Mouse (Mus musculus) heart, embryonic 16.5 days (tissue): Measurements from ENCODE around the gene Map3k5. TPM values are rescaled to one million over a fixed set of nuclear protein-coding genes. Genes with fewer than 3 reads are reported as not detected.

Experiments
- ATAC-seq: fragments of 200-750 bp; cut with Nextera tagmentation; replicated peaks from 2 replicates; pipeline ENCODE4 v1.8.0; 2017; ENCODE audit warnings: moderate number of reproducible peaks; ENCODE audit not compliant: insufficient read depth, low FRiP score; ENCODE audit errors: extremely low read depth
- H3K27ac ChIP-seq: fragments of 300-500 bp; sonication (generic); 2 replicates; pipeline ENCODE4 v1.5.1; 2014; ENCODE audit warnings: mild to moderate bottlenecking, low read length, control low read depth, moderate library complexity
- H3K27me3 ChIP-seq: fragments of 300-500 bp; sonication (generic); 2 replicates; pipeline ENCODE4 v1.6.1; 2014; ENCODE audit warnings: low read length, mixed read lengths; ENCODE audit not compliant: control insufficient read depth, insufficient read depth
- H3K36me3 ChIP-seq: fragments of 300-500 bp; sonication (generic); 2 replicates; pipeline ENCODE4 v1.6.1; 2014; ENCODE audit not compliant: control insufficient read depth, insufficient read depth
- H3K4me1 ChIP-seq: fragments of 300-500 bp; sonication (generic); 2 replicates; pipeline ENCODE4 v1.6.1; 2014; ENCODE audit warnings: low read length, mixed read lengths; ENCODE audit not compliant: control insufficient read depth, insufficient read depth
- H3K4me2 ChIP-seq: fragments of 300-500 bp; sonication (generic); 2 replicates; pipeline ENCODE4 v1.6.1; 2014; ENCODE audit warnings: low read depth, mild to moderate bottlenecking, control low read depth, low read length
- H3K4me3 ChIP-seq: fragments of 300-500 bp; sonication (generic); 2 replicates; pipeline ENCODE4 v1.5.1; 2014; ENCODE audit warnings: mild to moderate bottlenecking, control low read depth, low read length
- H3K9ac ChIP-seq: fragments of 300-500 bp; sonication (generic); 2 replicates; pipeline ENCODE4 v1.6.1; 2014; ENCODE audit warnings: low read length, control low read depth
- H3K9me3 ChIP-seq: fragments of 300-500 bp; sonication (generic); replicated peaks from 2 replicates; pipeline ENCODE4 v1.6.1; 2016; ENCODE audit warnings: low read length; ENCODE audit not compliant: control insufficient read depth
- WGBS: fragments of 180-500 bp; shearing (Covaris S2); extraction: QIAGEN DNeasy Blood & Tissue Kit; methylation state at CpG from one replicate; pipeline ENCODE4 v1.1.7; 2014; 5-methylcytosine and 5-hydroxymethylcytosine counted together
- polyA plus RNA-seq: library from polyadenylated mRNA; unstranded; fragments of >200 nt; fragmentation: Nextera tagmentation; extraction: Ambion mirVana; gene quantifications from 2 replicates; pipeline ENCODE4 v1.2.1, GENCODE M21; 2015

The Map3k5 gene
- polyA plus RNA-seq, 1 experiment from 2014 or later: 2.8 TPM

GRCm38 (mm10) chr10:20036375-20036774 lies 102.1 kb downstream of the Map3k5 start:
- Histone ChIP-seq H3K9ac (no peak overlapping the region), H3K9me3 (no peaks in the 10 kb centered on the region), H3K27me3 (no peaks in the 10 kb centered on the region), H3K36me3 (no peaks in the 10 kb centered on the region), H3K4me1 (peaks cover 8% of the 10 kb centered on the region), H3K4me2 (no peak overlapping the region), H3K4me3 (no peak overlapping the region), H3K27ac (no peak overlapping the region)
- 74% methylated on average over 2 of the region's 2 CpGs for WGBS
- no peak for ATAC-seq

GRCm38 (mm10) chr10:20036846-20037245 lies 102.6 kb downstream of the Map3k5 start:
- no peaks in the 10 kb centered on the region for H3K9me3 ChIP-seq
- no peaks in the 10 kb centered on the region for H3K36me3 ChIP-seq
- no peaks in the 10 kb centered on the region for H3K27me3 ChIP-seq
- H3K9ac ChIP-seq: no peak overlapping the region
- no peak overlapping the region for H3K4me3 ChIP-seq
- peaks cover 5% of the 10 kb centered on the region for H3K4me1 ChIP-seq
- no peak overlapping the region for H3K27ac ChIP-seq
- 70% methylated on average over 7 of the region's 7 CpGs for WGBS
- H3K4me2 ChIP-seq: no peak overlapping the region
- no peak for ATAC-seq

GRCm38 (mm10) chr10:20039531-20039930 lies 105.3 kb downstream of the Map3k5 start:
- no peaks in the 10 kb centered on the region; the same call in 1 of the 2 replicates for H3K4me1 ChIP-seq
- H3K9ac ChIP-seq: no peak overlapping the region
- ATAC-seq: no peak
- no peaks in the 10 kb centered on the region for H3K36me3 ChIP-seq
- no peak overlapping the region for H3K4me3 ChIP-seq
- H3K27ac ChIP-seq: no peak overlapping the region
- H3K9me3 ChIP-seq: no peaks in the 10 kb centered on the region
- H3K4me2 ChIP-seq: no peak overlapping the region
- H3K27me3 ChIP-seq: no peaks in the 10 kb centered on the region
- WGBS: 92% methylated on average over 3 of the region's 3 CpGs

GRCm38 (mm10) chr10:20040116-20040515 lies 105.8 kb downstream of the Map3k5 start:
- no peak overlapping the region for H3K4me2 ChIP-seq
- H3K27ac ChIP-seq: no peak overlapping the region
- H3K27me3 ChIP-seq: no peaks in the 10 kb centered on the region
- no peak overlapping the region for H3K9ac ChIP-seq
- no peak overlapping the region for H3K4me3 ChIP-seq
- 71% methylated on average over 7 of the region's 7 CpGs for WGBS
- ATAC-seq: no peak
- H3K4me1 ChIP-seq: no peaks in the 10 kb centered on the region; the same call in 1 of the 2 replicates
- no peaks in the 10 kb centered on the region for H3K9me3 ChIP-seq
- H3K36me3 ChIP-seq: no peaks in the 10 kb centered on the region

- 67% methylated on average over 4 of the region's 4 CpGs for WGBS
- Histone ChIP-seq H3K4me1 (peaks cover 2% of the 10 kb centered on the region; the same call in 1 of the 2 replicates), H3K27ac (no peak overlapping the region), H3K9me3 (no peaks in the 10 kb centered on the region), H3K4me3 (no peak overlapping the region), H3K9ac (no peak overlapping the region), H3K36me3 (no peaks in the 10 kb centered on the region), H3K27me3 (no peaks in the 10 kb centered on the region), H3K4me2 (no peak overlapping the region)
- ATAC-seq: no peak
These were observed 106.4 kb downstream of the Map3k5 start for GRCm38 (mm10) chr10:20040677-20041076.

GRCm38 (mm10) chr10:20042081-20042480 lies 107.8 kb downstream of the Map3k5 start:
- Histone ChIP-seq H3K27me3 (no peaks in the 10 kb centered on the region), H3K9ac (no peak overlapping the region), H3K9me3 (no peaks in the 10 kb centered on the region), H3K4me1 (peaks cover 10% of the 10 kb centered on the region), H3K4me2 (no peak overlapping the region), H3K36me3 (no peaks in the 10 kb centered on the region), H3K4me3 (no peak overlapping the region), H3K27ac (no peak overlapping the region)
- WGBS: 89% methylated on average over 8 of the region's 8 CpGs
- no peak for ATAC-seq

- WGBS: 95% methylated on average over 2 of the region's 2 CpGs
- no peaks in the 10 kb centered on the region for H3K9me3 ChIP-seq
- H3K4me3 ChIP-seq: no peak overlapping the region
- ATAC-seq: no peak
- no peaks in the 10 kb centered on the region for H3K27me3 ChIP-seq
- H3K9ac ChIP-seq: no peak overlapping the region
- H3K36me3 ChIP-seq: no peaks in the 10 kb centered on the region
- H3K4me1 ChIP-seq: peaks cover 10% of the 10 kb centered on the region
- no peak overlapping the region for H3K27ac ChIP-seq
- H3K4me2 ChIP-seq: no peak overlapping the region
These were observed 109.8 kb downstream of the Map3k5 start for GRCm38 (mm10) chr10:20044051-20044450.

GRCm38 (mm10) chr10:20045733-20046495 lies 111.6 kb downstream of the Map3k5 start:
- Histone ChIP-seq H3K27me3 (no peaks in the 10 kb centered on the region), H3K9ac (no peak overlapping the region), H3K4me2 (no peak overlapping the region), H3K27ac (peak overlapping the region; percentile 39), H3K9me3 (no peaks in the 10 kb centered on the region), H3K36me3 (no peaks in the 10 kb centered on the region), H3K4me1 (peaks cover 10% of the 10 kb centered on the region), H3K4me3 (no peak overlapping the region)
- WGBS: 45% methylated on average over 4 of the region's 4 CpGs
- no peak for ATAC-seq

- no peak overlapping the region for H3K27ac ChIP-seq
- H3K9ac ChIP-seq: no peak overlapping the region
- WGBS: 77% methylated on average over 14 of the region's 14 CpGs
These were observed 122.8 kb downstream of the Map3k5 start for GRCm38 (mm10) chr10:20056859-20057644.

More at GRCm38 (mm10) chr10:20056859-20057644, 122.8 kb downstream of the Map3k5 start:
- Histone ChIP-seq H3K4me1 (0 out of 2 replicates have a peak, but pooled peaks cover 6% of the 10 kb centered on the region), H3K36me3 (peaks cover 8% of the 10 kb centered on the region; the same call in 1 of the 2 replicates), H3K4me3 (no peak overlapping the region), H3K9me3 (no peaks in the 10 kb centered on the region), H3K4me2 (no peak overlapping the region), H3K27me3 (no peaks in the 10 kb centered on the region)
- ATAC-seq: no peak
